Comparison of ENCODE assay signal across 17 mouse cellular contexts in the genomic region with DNA sequence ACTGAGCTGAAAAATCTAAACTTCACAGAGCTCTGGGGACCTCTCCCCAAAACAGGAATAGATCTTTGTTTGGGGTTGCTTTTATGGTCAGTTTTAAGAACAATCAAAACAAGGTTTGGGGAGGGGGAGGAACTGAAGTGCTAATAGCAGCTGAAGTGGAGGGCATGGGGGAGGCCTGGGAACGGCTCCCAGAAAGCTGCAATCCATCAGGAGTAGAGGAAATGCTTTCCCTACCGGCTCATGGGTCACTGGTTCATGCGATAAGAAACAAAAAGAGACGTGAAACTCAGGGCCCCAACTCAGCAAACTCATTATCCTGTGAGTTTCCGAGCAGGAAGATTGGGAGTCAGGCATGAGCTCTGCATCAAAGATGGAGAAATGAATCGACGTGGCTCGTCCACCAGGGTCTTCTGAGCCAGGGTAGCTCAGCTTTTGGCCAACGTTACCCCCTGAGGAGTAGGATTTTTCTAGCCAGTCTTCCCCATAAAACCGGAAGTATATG.
DNase-seq lines count a peak whose midpoint lies in the region; ATAC-seq and TF ChIP-seq lines count a peak whose summit lies in the region.
"Had no signal": no experiment of that assay in that cellular context is flagged by ENCODE, and none has a peak within 500 bp of the region (broad histone marks: within the 10 kb centered on the region; RNA-seq: fewer than 3 reads in every experiment).

No protein-coding gene starts in this region.

- no peak for DNase-seq in heart, postnatal 36 days
- DNase-seq in liver, adult 2 months (ENCODE audit: extremely low read depth, low read depth, low spot score) = peak; percentile 6
- no peak for DNase-seq in liver, embryonic 11.5 days (ENCODE audit: low spot score)
- DNase-seq in heart, postnatal 4 days = peak; percentile 31
- peak; percentile 4 to 40 for DNase-seq in kidney, postnatal 25 days
- DNase-seq: adrenal gland, postnatal 10 days; cerebellum, adult 18-20 months; cerebellum, postnatal 36 days; lung, adult 18-20 months; thymus, postnatal 4 days had no signal

- ATAC-seq in heart, embryonic 11.5 days (replicated peaks; ENCODE audit: insufficient number of reproducible peaks, low FRiP score, low TSS enrichment) = 0 out of 2 replicates have a peak, but pooled peaks have one; percentile 32
- ATAC-seq in liver, embryonic 11.5 days (replicated peaks; ENCODE audit: low FRiP score) = no peak
- ATAC-seq in intestine, embryonic 15.5 days = no peak
- ATAC-seq: forebrain, embryonic 16.5 days; hindbrain, embryonic 16.5 days had no signal

- intact Hi-C loops in heart, postnatal 36 days (cut with DNase I) = loop anchor here (5.0 kb wide), 2 partner anchors 272 to 647 kb away; no protein-coding TSS in a partner anchor

- H3K4me2 ChIP-seq in heart, embryonic 11.5 days = no peak overlapping the region
- no peak overlapping the region for H3K4me2 ChIP-seq in liver, embryonic 11.5 days
- H3K4me2 ChIP-seq in intestine, embryonic 15.5 days (replicated peaks) = no peak overlapping the region
- H3K4me2 ChIP-seq: embryonic facial prominence, embryonic 13.5 days; limb, embryonic 13.5 days; midbrain, embryonic 12.5 days had no signal

- H3K4me1 ChIP-seq in heart, embryonic 11.5 days (ENCODE audit: control insufficient read depth, insufficient read depth, low read length) = peaks cover 3% of the 10 kb centered on the region; the same call in 1 of the 2 replicates
- no peaks in the 10 kb centered on the region for H3K4me1 ChIP-seq in liver, adult 2 months (ENCODE audit: control insufficient read depth, insufficient read depth, low read length)
- H3K4me1 ChIP-seq in liver, embryonic 11.5 days (replicated peaks; ENCODE audit: control insufficient read depth, insufficient read depth, low read length) = no peaks in the 10 kb centered on the region
- no peaks in the 10 kb centered on the region for H3K4me1 ChIP-seq in intestine, embryonic 15.5 days (replicated peaks)
- H3K4me1 ChIP-seq: embryonic facial prominence, embryonic 13.5 days; limb, embryonic 13.5 days; midbrain, embryonic 12.5 days had no signal

- H3K4me3 ChIP-seq in heart, embryonic 11.5 days (ENCODE audit: low read depth, low read length) = no peak overlapping the region
- no peak overlapping the region for H3K4me3 ChIP-seq in liver, adult 2 months (ENCODE audit: insufficient read depth, low read depth, low read length)
- no peak overlapping the region for H3K4me3 ChIP-seq in liver, embryonic 11.5 days (ENCODE audit: low read depth, low read length)
- H3K4me3 ChIP-seq in intestine, embryonic 15.5 days (replicated peaks) = no peak overlapping the region
- H3K4me3 ChIP-seq: embryonic facial prominence, embryonic 13.5 days; limb, embryonic 13.5 days; midbrain, embryonic 12.5 days had no signal

- H3K36me3 ChIP-seq in heart, embryonic 11.5 days (ENCODE audit: control insufficient read depth, insufficient read depth, low read length) = no peaks in the 10 kb centered on the region
- no peaks in the 10 kb centered on the region for H3K36me3 ChIP-seq in liver, adult 2 months (ENCODE audit: control insufficient read depth, insufficient read depth, low read length)
- no peaks in the 10 kb centered on the region for H3K36me3 ChIP-seq in liver, embryonic 11.5 days (ENCODE audit: control insufficient read depth, insufficient read depth, low read length)
- no peaks in the 10 kb centered on the region for H3K36me3 ChIP-seq in intestine, embryonic 15.5 days
- H3K36me3 ChIP-seq: embryonic facial prominence, embryonic 13.5 days; limb, embryonic 13.5 days; midbrain, embryonic 12.5 days had no signal

- WGBS in heart, embryonic 11.5 days (ENCODE audit: insufficient replicate concordance) = 33% methylated on average over 10 of the region's 10 CpGs
- 61% methylated on average over 10 of the region's 10 CpGs for WGBS in liver, adult 2 months
- WGBS in liver, embryonic 11.5 days = 44% methylated on average over 10 of the region's 10 CpGs
- WGBS in intestine, embryonic 15.5 days = 47% methylated on average over 10 of the region's 10 CpGs

- TF ChIP-seq CTCF in liver, adult 2 months (IDR thresholded peaks at IDR 0.05; ENCODE audit: low read depth, low read length) = no peak

- H3K79me2 ChIP-seq in liver, adult 2 months (ENCODE audit: control insufficient read depth, insufficient read depth, low read length) = no peaks in the 10 kb centered on the region

- no peak for TF ChIP-seq POLR2A in liver, adult 2 months (IDR thresholded peaks at IDR 0.05; ENCODE audit: extremely low read depth, insufficient read depth, low read length)

- peak overlapping the region; percentile 64; the same call in 1 of the 2 replicates for H3K27ac ChIP-seq in heart, embryonic 11.5 days (ENCODE audit: low read depth, low read length)
- no peak overlapping the region; the same call in 1 of the 2 replicates for H3K27ac ChIP-seq in liver, adult 2 months (replicated peaks; ENCODE audit: insufficient read depth, low read depth, low read length)
- H3K27ac ChIP-seq in liver, embryonic 11.5 days (ENCODE audit: low read depth, low read length) = no peak overlapping the region
- H3K27ac ChIP-seq in intestine, embryonic 15.5 days = no peak overlapping the region
- H3K27ac ChIP-seq: embryonic facial prominence, embryonic 13.5 days; limb, embryonic 13.5 days; midbrain, embryonic 12.5 days had no signal

- no peak overlapping the region for H3K9ac ChIP-seq in heart, embryonic 11.5 days (ENCODE audit: low read depth, low read length)
- no peak overlapping the region for H3K9ac ChIP-seq in liver, adult 2 months (ENCODE audit: low read depth, low read length)
- H3K9ac ChIP-seq in liver, embryonic 11.5 days (ENCODE audit: low read depth, low read length) = no peak overlapping the region
- no peak overlapping the region for H3K9ac ChIP-seq in intestine, embryonic 15.5 days
- H3K9ac ChIP-seq: embryonic facial prominence, embryonic 13.5 days; limb, embryonic 13.5 days; midbrain, embryonic 12.5 days had no signal

- H3K27me3 ChIP-seq in heart, embryonic 11.5 days (ENCODE audit: control insufficient read depth, insufficient read depth, low read length) = no peaks in the 10 kb centered on the region
- H3K27me3 ChIP-seq in liver, adult 2 months (ENCODE audit: control insufficient read depth, insufficient read depth, low read length) = no peaks in the 10 kb centered on the region
- no peaks in the 10 kb centered on the region for H3K27me3 ChIP-seq in liver, embryonic 11.5 days (replicated peaks; ENCODE audit: control insufficient read depth, insufficient read depth, low read length)
- H3K27me3 ChIP-seq in intestine, embryonic 15.5 days (replicated peaks) = no peaks in the 10 kb centered on the region
- H3K27me3 ChIP-seq: embryonic facial prominence, embryonic 13.5 days; limb, embryonic 13.5 days had no signal

- no peaks in the 10 kb centered on the region for H3K9me3 ChIP-seq in heart, embryonic 11.5 days (replicated peaks; ENCODE audit: control insufficient read depth, low read length)
- no peaks in the 10 kb centered on the region for H3K9me3 ChIP-seq in liver, embryonic 11.5 days (ENCODE audit: control insufficient read depth, low read length)
- no peaks in the 10 kb centered on the region for H3K9me3 ChIP-seq in intestine, embryonic 15.5 days
- H3K9me3 ChIP-seq: embryonic facial prominence, embryonic 13.5 days; limb, embryonic 13.5 days; midbrain, embryonic 12.5 days had no signal

Comparison
In these comparisons a context has a peak if more than half of its experiments do, and no peak if none do; other contexts are left out.
1. DNase-seq: peak in liver, adult 2 months (single experiment), heart, postnatal 4 days (single experiment) and kidney, postnatal 25 days (2 of 2); none in heart, postnatal 36 days (0 of 2) and liver, embryonic 11.5 days (single experiment).